Mouse (Mus musculus): ENCODE results near the gene Mybl2. TPM values are rescaled to one million over a fixed set of nuclear protein-coding genes. Genes with fewer than 3 reads are reported as not detected.

The Mybl2 gene
- polyA plus RNA-seq, 1 experiment from 2014 or later = 1.9 TPM

Small RNAs within 50 kb of the gene (microRNA-seq; reads per million reads assigned to microRNA genes)
- gene Gm22174 (not detected), gene Mir7003 (not detected)

Other genes with a start within 250 kb of the Mybl2 start
- gene Srsf6, start 123.2 kb upstream of the Mybl2 start, polyA plus RNA-seq (2015; fragmentation: Nextera tagmentation; extraction: Ambion mirVana) = 118 and 137 TPM in 2 replicates
- gene L3mbtl1, start 111.2 kb upstream of the Mybl2 start, polyA plus RNA-seq (2015; fragmentation: Nextera tagmentation; extraction: Ambion mirVana) = 4.6 and 8.3 TPM in 2 replicates
- gene Sgk2, start 67.4 kb upstream of the Mybl2 start, polyA plus RNA-seq (2015; fragmentation: Nextera tagmentation; extraction: Ambion mirVana) = 0.17 TPM in 1 of 2 replicates, not detected in the other
- 41.0 and 43.1 TPM in 2 replicates for gene Ift52, start 37.3 kb upstream of the Mybl2 start, polyA plus RNA-seq (2015; fragmentation: Nextera tagmentation; extraction: Ambion mirVana)
- gene Gtsf1l, start 33.2 kb downstream of the Mybl2 start, polyA plus RNA-seq (2015; fragmentation: Nextera tagmentation; extraction: Ambion mirVana) = not detected in 2 replicates
- 54.5 and 55.3 TPM in 2 replicates for gene Tox2, start 148.4 kb downstream of the Mybl2 start, polyA plus RNA-seq (2015; fragmentation: Nextera tagmentation; extraction: Ambion mirVana)